Mouse (Mus musculus): ENCODE measurements at regions not wholly inside any gene's neighbourhood (a gene's known extent, or its start where the extent isn't known, plus 50 kb on each side); places are given as distances from the start of the nearest gene placed in this dataset.

- Histone ChIP-seq H3K9me3 (ENCODE audit: control insufficient read depth, low read length) (no peaks in the 10 kb centered on the region), H3K27ac (replicated peaks) (no peak overlapping the region), H3K27me3 (ENCODE audit: control insufficient read depth, insufficient read depth, low read length) (no peaks in the 10 kb centered on the region), H3K4me1 (replicated peaks; ENCODE audit: control insufficient read depth, insufficient read depth) (no peaks in the 10 kb centered on the region), H3K9ac (ENCODE audit: low read length) (no peak overlapping the region), H3K36me3 (ENCODE audit: control insufficient read depth, insufficient read depth, low read length) (no peaks in the 10 kb centered on the region), H3K4me2 (replicated peaks; ENCODE audit: low read depth) (no peak overlapping the region), H3K4me3 (ENCODE audit: low read depth, low read length) (no peak overlapping the region)
- WGBS: 65% methylated on average over 6 of the region's 6 CpGs
- DNase-seq (ENCODE audit: low spot score) (no peak), ATAC-seq (ENCODE audit: low FRiP score, low TSS enrichment) (no peak)
- TF ChIP-seq EP300 (optimal IDR thresholded peaks at IDR 0.05): no peak
These were observed 758.3 kb downstream of the Inhba start for GRCm38 (mm10) chr13:16769848-16770422.

GRCm38 (mm10) chr13:16771845-16772244, 760.2 kb downstream of the Inhba start:
- Histone ChIP-seq H3K9ac (ENCODE audit: low read length) (no peak overlapping the region), H3K4me3 (ENCODE audit: low read depth, low read length) (no peak overlapping the region), H3K36me3 (ENCODE audit: control insufficient read depth, insufficient read depth, low read length) (no peaks in the 10 kb centered on the region), H3K27me3 (ENCODE audit: control insufficient read depth, insufficient read depth, low read length) (no peaks in the 10 kb centered on the region), H3K4me1 (replicated peaks; ENCODE audit: control insufficient read depth, insufficient read depth) (no peaks in the 10 kb centered on the region), H3K27ac (replicated peaks) (no peak overlapping the region), H3K4me2 (replicated peaks; ENCODE audit: low read depth) (no peak overlapping the region), H3K9me3 (ENCODE audit: control insufficient read depth, low read length) (no peaks in the 10 kb centered on the region)
- no peak for DNase-seq (ENCODE audit: low spot score)
- ATAC-seq (ENCODE audit: low FRiP score, low TSS enrichment): no peak
- 86% methylated on average over 4 of the region's 4 CpGs for WGBS
- no peak for TF ChIP-seq CTCF (IDR thresholded peaks at IDR 0.05; ENCODE audit: low read depth)
- no peak for TF ChIP-seq EP300 (optimal IDR thresholded peaks at IDR 0.05)

GRCm38 (mm10) chr13:16805560-16805959, 793.9 kb downstream of the Inhba start:
- no peak overlapping the region for H3K27ac ChIP-seq (replicated peaks)
- no peaks in the 10 kb centered on the region for H3K36me3 ChIP-seq (ENCODE audit: control insufficient read depth, insufficient read depth, low read length)
- no peak for TF ChIP-seq CTCF (IDR thresholded peaks at IDR 0.05; ENCODE audit: low read depth)
- peak; percentile 80 for TF ChIP-seq EP300 (optimal IDR thresholded peaks at IDR 0.05)
- no peaks in the 10 kb centered on the region for H3K27me3 ChIP-seq (ENCODE audit: control insufficient read depth, insufficient read depth, low read length)
- H3K4me3 ChIP-seq (ENCODE audit: low read depth, low read length): no peak overlapping the region
- DNase-seq (ENCODE audit: low spot score): peak; percentile 29
- no peaks in the 10 kb centered on the region for H3K9me3 ChIP-seq (ENCODE audit: control insufficient read depth, low read length)
- H3K9ac ChIP-seq (ENCODE audit: low read length): no peak overlapping the region
- no peak overlapping the region for H3K4me2 ChIP-seq (replicated peaks; ENCODE audit: low read depth)
- no peaks in the 10 kb centered on the region for H3K4me1 ChIP-seq (replicated peaks; ENCODE audit: control insufficient read depth, insufficient read depth)
- 44% methylated on average over 3 of the region's 3 CpGs for WGBS
- ATAC-seq (ENCODE audit: low FRiP score, low TSS enrichment): peak; percentile 49; the same call in 1 of the 2 replicates

All from stomach, postnatal 0 days (tissue).